Mouse (Mus musculus) heart, adult 2 months (tissue): Measurements from ENCODE around the gene Aip.

ENCODE experiments used
- CTCF ChIP-seq: fragments of 200-600 bp; IDR thresholded peaks from 2 replicates; pipeline ENCODE4 v1.8.1; 2022; ENCODE audit warnings: antibody characterized with exemption, mild to moderate bottlenecking, moderate library complexity
- EP300 ChIP-seq: fragments of 200-500 bp; IDR thresholded peaks from 2 replicates; pipeline ENCODE4 v1.6.1; 2011; ENCODE audit warnings: low read depth, low read length, control low read depth; ENCODE audit not compliant: insufficient read depth
- POLR2A ChIP-seq: fragments of 200-500 bp; IDR thresholded peaks from 2 replicates; pipeline ENCODE4 v1.6.1; 2011; ENCODE audit warnings: mild to moderate bottlenecking, low read depth, low read length, control low read depth; ENCODE audit not compliant: insufficient read depth

DNA sequence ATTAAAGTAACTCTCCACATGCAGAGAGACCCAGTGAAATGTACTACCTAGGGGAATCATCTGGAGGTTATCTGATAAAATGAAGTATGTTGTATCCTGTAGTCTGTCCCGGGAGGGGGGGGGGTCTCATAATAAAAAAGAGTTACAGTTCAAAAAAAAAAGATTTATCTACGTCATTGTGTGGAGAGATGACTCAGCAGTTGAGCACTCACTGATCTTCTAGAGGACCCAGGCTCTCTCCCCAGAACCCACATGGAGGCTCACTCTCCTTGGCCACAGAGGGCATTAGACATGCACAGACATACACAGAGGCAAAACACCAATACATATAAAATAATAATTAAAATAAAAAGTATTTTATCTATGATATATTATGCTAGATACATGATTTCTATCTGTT lies 34.3 kb downstream of the Aip start:
- TF ChIP-seq CTCF (no peak), POLR2A (no peak), EP300 (no peak)
